Mouse (Mus musculus): ENCODE results near the gene Lrrc17. TPM values are rescaled to one million over a fixed set of nuclear protein-coding genes. Genes with fewer than 3 reads are reported as not detected.

The Lrrc17 gene
- total RNA-seq, 2 experiments from 2014 or later: 6.3 to 8.4 TPM

GRCm38 (mm10) chr5:21529110-21529720 is 14.1 kb upstream of the Lrrc17 start:
- intact Hi-C loops (cut with DNase I): loop anchor here (5.0 kb wide), 1 partner anchor 257 kb away; no protein-coding TSS in a partner anchor
- no peak for DNase-seq

GRCm38 (mm10) chr5:21532126-21532525 is 11.2 kb upstream of the Lrrc17 start:
- DNase-seq: no peak
- intact Hi-C loops (cut with DNase I): no loop called here

- intact Hi-C loops (cut with DNase I): no loop called here
- DNase-seq: peak; percentile 47 to 50
Observed at GRCm38 (mm10) chr5:21532921-21533320, 10.4 kb upstream of the Lrrc17 start.

GRCm38 (mm10) chr5:21542226-21542625 is 1.1 kb upstream of the Lrrc17 start:
- no peak for DNase-seq
- intact Hi-C loops (cut with DNase I): no loop called here

- peak; percentile 46 to 47 for DNase-seq
Observed at GRCm38 (mm10) chr5:21544821-21545220, 1.5 kb downstream of the Lrrc17 start.

GRCm38 (mm10) chr5:21545227-21545626 is 1.9 kb downstream of the Lrrc17 start:
- intact Hi-C loops (cut with DNase I): no loop called here
- DNase-seq: no peak

More at GRCm38 (mm10) chr5:21544821-21545220, 1.5 kb downstream of the Lrrc17 start:
- intact Hi-C loops (cut with DNase I): no loop called here

GRCm38 (mm10) chr5:21545786-21546185 is 2.4 kb downstream of the Lrrc17 start:
- DNase-seq: peak in 1 of 2 experiments; percentile 35
- intact Hi-C loops (cut with DNase I): no loop called here

GRCm38 (mm10) chr5:21547005-21547404 is 3.6 kb downstream of the Lrrc17 start:
- intact Hi-C loops (cut with DNase I): no loop called here

GRCm38 (mm10) chr5:21553685-21554084 is 10.3 kb downstream of the Lrrc17 start:
- DNase-seq: no peak
- intact Hi-C loops (cut with DNase I): no loop called here

More at GRCm38 (mm10) chr5:21547005-21547404, 3.6 kb downstream of the Lrrc17 start:
- DNase-seq: no peak

- intact Hi-C loops (cut with DNase I): no loop called here
- DNase-seq: no peak
Observed at GRCm38 (mm10) chr5:21554732-21555131, 11.4 kb downstream of the Lrrc17 start.

- DNase-seq: no peak
- intact Hi-C loops (cut with DNase I): no loop called here
Observed at GRCm38 (mm10) chr5:21556502-21556901, 13.1 kb downstream of the Lrrc17 start.

- DNase-seq: peak in 1 of 2 experiments; percentile 12
- intact Hi-C loops (cut with DNase I): no loop called here
Observed at GRCm38 (mm10) chr5:21563936-21564335, 20.6 kb downstream of the Lrrc17 start.

GRCm38 (mm10) chr5:21565392-21566065 is 22.2 kb downstream of the Lrrc17 start:
- DNase-seq: no peak
- intact Hi-C loops (cut with DNase I): no loop called here

- DNase-seq: no peak
- intact Hi-C loops (cut with DNase I): no loop called here
Observed at GRCm38 (mm10) chr5:21567784-21568183, 24.4 kb downstream of the Lrrc17 start.

- no peak for DNase-seq
Observed at GRCm38 (mm10) chr5:21572764-21573416, 29.5 kb downstream of the Lrrc17 start.

GRCm38 (mm10) chr5:21574386-21575209 is 31.2 kb downstream of the Lrrc17 start:
- intact Hi-C loops (cut with DNase I): no loop called here
- no peak for DNase-seq

More at GRCm38 (mm10) chr5:21572764-21573416, 29.5 kb downstream of the Lrrc17 start:
- intact Hi-C loops (cut with DNase I): no loop called here

GRCm38 (mm10) chr5:21575210-21575550 is 31.8 kb downstream of the Lrrc17 start:
- DNase-seq: no peak
- intact Hi-C loops (cut with DNase I): no loop called here

- DNase-seq: no peak
- intact Hi-C loops (cut with DNase I): no loop called here
Observed at GRCm38 (mm10) chr5:21578136-21578535, 34.8 kb downstream of the Lrrc17 start.

- intact Hi-C loops (cut with DNase I): loop anchor here (1.0 to 2.0 kb wide), 2 partner anchors 152 to 322 kb away; no protein-coding TSS in a partner anchor
- DNase-seq: peak; percentile 42 to 64
Observed at GRCm38 (mm10) chr5:21586763-21587162, 43.4 kb downstream of the Lrrc17 start.

GRCm38 (mm10) chr5:21587683-21588082 is 44.3 kb downstream of the Lrrc17 start:
- DNase-seq: no peak

More at GRCm38 (mm10) chr5:21587683-21588082, 44.3 kb downstream of the Lrrc17 start:
- intact Hi-C loops (cut with DNase I): loop anchor here (1.0 to 2.0 kb wide), 2 partner anchors 153 to 323 kb away; no protein-coding TSS in a partner anchor

Data from heart, postnatal 14 days (tissue).